Mouse (Mus musculus) gastrocnemius, postnatal 10 days (tissue): ENCODE results near the gene Coq9. TPM values are rescaled to one million over a fixed set of nuclear protein-coding genes. Genes with fewer than 3 reads are reported as not detected.
A peak's percentile ranks its signal among the peaks of the same experiment; 100 is the strongest.

Source experiments
- DNase-seq: peaks from one replicate; pipeline ENCODE4 v3.0.0; 2021; ENCODE audit warnings: mixed read lengths
- long read RNA-seq, 2 experiments: library from polyadenylated mRNA; stranded (forward); transcript quantifications; one replicate each; pipeline ENCODE4 v2.0.0; 2021
- total RNA-seq, 2 experiments: library from RNA; stranded (reverse); gene quantifications; 2 replicates each; pipeline ENCODE4 v1.2.3; 2021

Gene Coq9
- total RNA-seq = 100 to 1,000 TPM; 255 to 307 TPM
- long read RNA-seq, experiment 1, transcript Coq9-201 (9 exons, 1,789 nt) = major isoform, 425 of 454 reads
- long read RNA-seq, experiment 1, partial matches to known transcripts = 11 of 454 reads
- long read RNA-seq, experiment 1, other reads (novel, unspliced or antisense) = 10 of 454 reads
- long read RNA-seq, experiment 2, transcript Coq9-201 (9 exons, 1,789 nt) = major isoform, 507 of 558 reads
- long read RNA-seq, experiment 2, transcript Coq9-208 (2 exons, 368 nt) = minor isoform, 5 of 558 reads
- long read RNA-seq, experiment 2, transcript Coq9-204 (8 exons, 831 nt) = minor isoform, 9 of 558 reads
- long read RNA-seq, experiment 2, partial matches to known transcripts = 29 of 558 reads
- long read RNA-seq, experiment 2, other reads (novel, unspliced or antisense) = 8 of 558 reads

DNA sequence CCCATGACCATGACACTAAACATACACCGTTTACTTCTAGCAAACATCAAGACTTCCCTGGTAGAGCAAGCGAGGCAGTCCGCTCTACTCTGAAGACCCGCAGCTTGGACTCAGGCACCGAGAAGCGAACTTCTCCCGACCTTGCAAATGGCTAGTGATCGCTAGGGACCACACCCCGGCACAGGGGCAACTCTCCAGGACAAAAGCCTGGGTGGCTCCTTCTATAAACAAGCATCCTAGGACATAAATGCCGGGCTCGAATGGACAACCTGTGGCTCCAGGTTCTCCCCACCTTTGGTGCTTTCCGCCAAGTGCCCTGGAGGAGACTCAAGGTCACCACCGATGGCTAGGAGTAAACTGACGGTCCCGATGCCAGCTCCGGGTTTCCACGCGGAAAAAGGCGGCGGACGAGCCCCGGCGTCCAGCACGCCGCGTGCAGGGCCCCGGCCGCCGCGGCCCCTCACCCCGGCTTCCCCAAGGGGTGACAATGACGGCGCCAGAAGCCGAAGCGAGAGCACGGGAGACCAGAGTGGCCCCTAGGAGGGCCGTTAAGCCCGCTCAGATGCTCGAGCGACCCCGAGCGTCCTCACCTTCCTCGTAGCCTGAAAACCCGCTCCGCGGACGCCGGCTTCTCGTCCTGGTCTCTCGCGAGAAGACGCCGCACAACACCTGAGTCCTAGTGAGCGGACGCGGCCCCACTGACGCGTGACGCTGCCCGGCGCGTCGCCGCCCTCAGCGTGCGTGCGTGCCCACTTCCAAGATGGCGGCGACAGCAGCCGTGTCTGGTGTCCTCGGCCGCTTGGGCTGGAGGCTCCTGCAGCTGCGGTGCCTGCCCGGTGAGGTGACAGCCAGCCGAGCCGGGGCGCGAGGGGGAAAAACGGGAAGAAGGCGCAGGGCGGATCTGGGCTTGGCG is at the start of gene Coq9, which contains the start of gene Ciapin1:
Coq9 (plus strand) TSS at position 660 of the 913 bp plus-strand sequence.
Ciapin1 (minus strand) TSS at position 697 of the 913 bp plus-strand sequence.
- DNase-seq = peak; percentile 93

DNA sequence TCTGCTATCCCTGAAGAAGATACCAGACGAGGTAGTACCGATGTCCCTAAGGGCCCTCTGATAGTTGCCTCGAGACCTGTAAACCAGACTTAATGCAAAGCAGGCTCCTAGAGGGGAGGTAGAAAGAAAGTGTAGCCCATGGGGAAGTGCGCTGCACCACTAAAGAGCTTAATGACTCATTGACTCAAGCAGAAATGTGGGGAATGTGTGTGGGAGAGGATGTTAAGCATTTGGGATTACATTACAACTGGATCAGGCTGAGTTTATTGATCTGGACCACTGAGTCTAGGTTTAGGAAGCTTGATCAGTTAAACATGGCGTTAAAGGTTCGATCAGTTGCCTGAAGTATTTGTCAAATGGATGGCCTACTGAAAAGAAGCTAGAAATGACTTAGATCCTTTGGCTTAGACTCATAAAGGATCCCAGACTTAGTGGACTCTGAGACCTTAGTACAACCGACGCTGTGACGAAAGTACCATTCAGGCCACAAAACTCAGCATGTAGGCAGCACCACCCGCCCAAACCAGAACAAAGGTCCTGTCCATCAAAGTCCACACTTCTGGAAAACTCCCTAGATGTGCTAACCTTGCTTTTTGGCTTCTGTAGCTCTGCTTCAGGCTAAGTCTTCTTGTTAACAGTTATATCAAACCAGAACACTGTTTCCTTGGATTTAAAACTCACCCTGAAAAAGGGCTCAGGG is 48.7 kb upstream of the Coq9 start:
- no peak for DNase-seq

GRCm38 (mm10) chr8:94794368-94794767 is 43.8 kb upstream of the Coq9 start:
- no peak for DNase-seq

DNA sequence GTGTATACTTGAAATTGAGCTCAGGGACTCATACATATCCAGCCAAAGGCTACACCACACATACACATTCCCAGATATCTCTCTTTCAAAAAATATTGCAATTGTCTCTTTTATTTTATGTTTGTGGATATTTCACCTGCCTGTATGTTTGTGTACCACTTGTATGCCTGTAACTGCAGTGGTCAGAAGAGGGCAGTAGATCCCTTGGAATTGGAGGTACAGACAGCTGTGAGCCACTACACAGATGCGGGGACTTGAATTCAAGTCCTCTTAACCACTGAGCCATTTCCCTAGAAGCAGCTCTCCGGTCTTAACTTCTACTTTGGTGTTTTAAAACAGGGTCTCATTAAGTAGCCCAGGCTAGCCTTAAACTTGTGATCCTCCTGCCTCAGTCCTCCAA is 43.3 kb upstream of the Coq9 start:
- no peak for DNase-seq

- DNase-seq = peak; percentile 28
Observed at GRCm38 (mm10) chr8:94800278-94800968, 37.7 kb upstream of the Coq9 start.

GRCm38 (mm10) chr8:94801293-94802095 is 36.6 kb upstream of the Coq9 start:
- DNase-seq = no peak

GRCm38 (mm10) chr8:94802375-94802774 is 35.7 kb upstream of the Coq9 start:
- no peak for DNase-seq

- no peak for DNase-seq
Observed at GRCm38 (mm10) chr8:94803551-94803950, 34.6 kb upstream of the Coq9 start.

- DNase-seq = no peak
Observed at GRCm38 (mm10) chr8:94804546-94805340, 33.4 kb upstream of the Coq9 start.

- DNase-seq = no peak
Observed at GRCm38 (mm10) chr8:94805811-94806210, 32.3 kb upstream of the Coq9 start.

GRCm38 (mm10) chr8:94807506-94807905 is 30.6 kb upstream of the Coq9 start:
- no peak for DNase-seq

DNA sequence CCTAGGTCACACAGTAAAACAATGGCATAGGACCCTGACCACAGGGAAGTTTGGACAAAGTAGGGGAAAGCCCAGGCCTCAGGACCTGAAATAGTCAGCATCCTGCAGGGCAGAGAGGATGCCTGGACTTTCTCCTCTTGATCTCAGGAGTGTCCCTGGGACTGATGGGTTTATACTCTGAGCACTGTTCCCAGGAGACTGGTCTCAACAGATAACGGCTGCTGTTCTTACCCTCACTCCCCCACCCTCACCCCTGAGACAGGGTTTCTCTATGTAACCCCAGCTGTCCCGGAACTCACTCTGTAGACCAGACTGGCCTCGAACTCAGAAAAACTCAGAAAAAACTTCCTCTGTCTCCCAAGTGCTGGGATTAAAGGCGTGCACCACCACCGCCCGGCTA is 29.7 kb upstream of the Coq9 start:
- DNase-seq = no peak

- DNase-seq = no peak
Observed at GRCm38 (mm10) chr8:94810153-94810552, 28.0 kb upstream of the Coq9 start, which contains the start of gene Ccl17. Gene Ccl17, plus strand, starts transcription at chr8:94810453.

- no peak for DNase-seq
Observed at GRCm38 (mm10) chr8:94810855-94811254, 27.3 kb upstream of the Coq9 start.

- DNase-seq = no peak
Observed at GRCm38 (mm10) chr8:94811654-94812053, 26.5 kb upstream of the Coq9 start.

- DNase-seq = peak; percentile 83
Observed at GRCm38 (mm10) chr8:94812645-94813098, 25.4 kb upstream of the Coq9 start.

GRCm38 (mm10) chr8:94814556-94814955 is 23.6 kb upstream of the Coq9 start:
- no peak for DNase-seq

- no peak for DNase-seq
Observed at GRCm38 (mm10) chr8:94817933-94818332, 20.2 kb upstream of the Coq9 start.

DNA sequence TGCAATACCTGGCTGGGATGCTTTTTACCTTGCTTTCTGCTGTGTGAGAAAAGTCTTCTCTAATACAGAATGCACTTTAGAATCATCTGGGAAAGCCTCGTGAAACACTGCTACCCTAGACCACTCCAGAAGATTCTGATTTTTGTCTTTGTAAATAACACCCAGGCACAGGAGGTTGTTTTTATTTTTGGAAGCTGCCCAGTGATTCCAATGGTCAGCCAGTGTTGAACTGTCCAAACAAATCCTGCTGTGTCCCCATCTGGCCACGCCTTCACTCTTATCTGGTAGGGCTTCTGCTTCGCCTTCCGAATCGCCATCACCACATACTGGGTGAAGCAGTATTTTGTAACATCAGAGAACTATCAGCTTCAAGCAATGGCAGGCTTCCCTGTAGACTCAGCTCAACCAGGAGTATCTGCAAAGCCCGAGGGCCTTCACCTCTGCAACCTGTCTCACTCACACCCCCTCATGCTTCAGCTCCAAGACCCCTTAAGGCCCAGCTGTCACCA is 18.4 kb upstream of the Coq9 start:
- no peak for DNase-seq

- no peak for DNase-seq
Observed at GRCm38 (mm10) chr8:94820553-94820952, 17.6 kb upstream of the Coq9 start.
